Mouse (Mus musculus) embryonic facial prominence, embryonic 11.5 days (tissue): ENCODE measurements around the gene Gsdma. TPM values are rescaled to one million over a fixed set of nuclear protein-coding genes. Genes with fewer than 3 reads are reported as not detected.

ENCODE experiments used
- ATAC-seq: fragments of 200-750 bp; cut with Nextera tagmentation; replicated peaks from 2 replicates; pipeline ENCODE4 v1.8.0; 2017; ENCODE audit warnings: low read depth; ENCODE audit not compliant: insufficient number of reproducible peaks, low FRiP score, low TSS enrichment
- DNase-seq: peaks from one replicate; pipeline ENCODE4 v3.0.0-alpha.2; 2015; ENCODE audit warnings: low spot score
- H3K27ac ChIP-seq: fragments of 300-500 bp; sonication (generic); replicated peaks from 2 replicates; pipeline ENCODE4 v1.5.1; 2014; ENCODE audit warnings: mild to moderate bottlenecking, low read depth, low read length, control low read depth
- H3K27me3 ChIP-seq: fragments of 300-500 bp; sonication (generic); 2 replicates; pipeline ENCODE4 v1.6.1; 2014; ENCODE audit warnings: mild to moderate bottlenecking, low read length, moderate library complexity, mixed read lengths; ENCODE audit not compliant: control insufficient read depth, insufficient read depth
- H3K36me3 ChIP-seq: fragments of 300-500 bp; sonication (generic); replicated peaks from 2 replicates; pipeline ENCODE4 v1.6.1; 2014; ENCODE audit warnings: low read depth, mild to moderate bottlenecking, low read length, moderate library complexity, mixed read lengths; ENCODE audit not compliant: control insufficient read depth, insufficient read depth
- H3K4me1 ChIP-seq: fragments of 300-500 bp; sonication (generic); 2 replicates; pipeline ENCODE4 v1.6.1; 2014; ENCODE audit warnings: low read length, mixed read lengths; ENCODE audit not compliant: control insufficient read depth, insufficient read depth
- H3K4me2 ChIP-seq: fragments of 300-500 bp; sonication (generic); 2 replicates; pipeline ENCODE4 v1.6.1; 2014; ENCODE audit warnings: low read depth, mild to moderate bottlenecking, control low read depth, low read length, moderate library complexity
- H3K4me3 ChIP-seq: fragments of 300-500 bp; sonication (generic); 2 replicates; pipeline ENCODE4 v1.5.1; 2014; ENCODE audit warnings: low read depth, low read length, control low read depth
- H3K9ac ChIP-seq: fragments of 300-500 bp; sonication (generic); replicated peaks from 2 replicates; pipeline ENCODE4 v1.6.1; 2014; ENCODE audit warnings: mild to moderate bottlenecking, control low read depth, low read length
- H3K9me3 ChIP-seq: fragments of 300-500 bp; sonication (generic); replicated peaks from 2 replicates; pipeline ENCODE4 v1.6.1; 2016; ENCODE audit warnings: mild to moderate bottlenecking, low read length, inconsistent platforms, mixed read lengths; ENCODE audit not compliant: control insufficient read depth
- WGBS: fragments of 180-500 bp; shearing (Covaris S2); extraction: QIAGEN DNeasy Blood & Tissue Kit; methylation state at CpG from one replicate; pipeline ENCODE4 v1.1.7; 2014; 5-methylcytosine and 5-hydroxymethylcytosine counted together
- polyA plus RNA-seq: library from polyadenylated mRNA; unstranded; fragments of >200 nt; fragmentation: Nextera tagmentation; extraction: Ambion mirVana; gene quantifications from 2 replicates; pipeline ENCODE4 v1.2.1, GENCODE M21; 2014

Gsdma gene
- polyA plus RNA-seq, 1 experiment from 2014 or later, result 0.07 TPM

DNA sequence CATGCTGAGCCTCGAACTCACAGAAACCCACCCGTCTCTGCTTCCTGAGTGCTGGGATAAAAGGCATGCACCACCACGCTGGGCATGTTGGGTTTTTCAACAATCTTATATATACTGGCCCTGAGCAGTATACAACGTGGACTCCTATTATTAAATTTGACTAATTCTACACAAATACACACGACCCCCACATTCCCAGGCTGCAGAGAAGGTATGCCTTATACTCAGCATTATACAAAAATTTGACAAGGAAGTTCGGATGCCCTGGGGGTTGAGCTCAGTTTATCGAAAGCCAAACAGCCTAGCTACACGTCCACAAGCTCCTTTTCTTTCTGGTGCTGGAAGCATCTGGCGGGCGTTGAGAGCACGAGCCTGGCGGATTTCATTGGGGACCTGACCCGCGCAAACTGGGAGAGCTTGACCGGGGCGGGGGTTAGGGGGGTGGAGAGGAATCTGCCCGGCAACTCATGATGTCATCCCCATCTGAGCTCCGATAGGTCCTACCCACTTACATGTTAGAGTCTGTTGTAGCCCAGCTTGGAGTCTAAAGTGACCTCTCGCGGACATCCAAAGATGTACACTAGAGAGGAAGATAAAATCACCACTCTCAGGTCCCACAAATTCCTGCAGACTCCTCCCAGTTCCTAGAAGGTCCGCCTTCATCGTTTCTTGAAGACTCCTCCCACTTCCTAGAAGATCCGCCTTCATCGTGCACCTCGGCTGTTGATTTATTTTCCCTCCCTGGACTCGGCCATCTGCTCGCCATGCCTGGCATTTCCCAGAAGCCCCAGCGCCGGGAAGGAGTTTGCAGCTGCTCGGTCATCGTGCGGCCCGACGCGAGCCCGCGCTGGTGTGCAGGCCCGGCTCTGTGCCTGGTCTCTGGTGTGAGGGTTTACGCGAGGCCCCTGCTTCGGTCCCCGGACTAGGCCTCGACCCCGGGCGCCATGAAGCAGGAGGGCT lies 17.9 kb downstream of the Gsdma start, which contains the start of gene Psmd3:
Gene Psmd3, plus strand, starts transcription at position 769 of the 960 bp plus-strand sequence.
- Histone ChIP-seq H3K4me2 (peak within 1 kb of the TSS; percentile 77), H3K4me1 (no peaks in the 10 kb centered on the region), H3K9me3 (no peaks in the 10 kb centered on the region), H3K27me3 (no peaks in the 10 kb centered on the region), H3K4me3 (peak within 1 kb of the TSS; percentile 100), H3K27ac (0 out of 2 replicates have a peak within 1 kb of the TSS, but pooled peaks have one; percentile 28), H3K36me3 (no peaks in the 10 kb centered on the region; the same call in 1 of the 2 replicates), H3K9ac (peak within 1 kb of the TSS; percentile 96)
- peak; percentile 97 for DNase-seq
- WGBS, result 5% methylated on average over 45 of the region's 45 CpGs
- ATAC-seq, result peak; percentile 95

DNA sequence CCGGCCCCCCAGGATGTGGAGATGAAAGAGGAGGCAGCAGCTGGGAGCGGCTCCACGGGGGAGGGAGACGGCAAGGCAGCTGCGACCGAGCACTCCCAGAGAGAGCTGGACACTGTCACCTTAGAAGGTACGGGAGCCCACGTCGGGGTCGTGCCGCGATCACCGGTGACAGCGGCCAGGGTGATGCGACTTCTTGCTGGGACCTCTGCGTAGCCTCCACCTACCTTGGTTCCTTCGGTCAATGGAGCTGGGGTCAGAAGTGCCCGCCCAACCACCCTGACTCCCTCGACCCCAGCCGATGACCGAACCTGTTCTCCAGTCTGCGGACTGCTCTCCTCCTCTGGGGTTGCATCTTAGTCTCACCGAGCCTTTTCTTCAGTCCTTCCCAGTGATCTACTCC lies 18.7 kb downstream of the Gsdma start:
- Histone ChIP-seq H3K9ac (peak overlapping the region; percentile 96), H3K27ac (0 out of 2 replicates have a peak overlapping the region, but pooled peaks have one; percentile 9), H3K27me3 (no peaks in the 10 kb centered on the region), H3K4me2 (peak overlapping the region; percentile 77), H3K4me1 (no peaks in the 10 kb centered on the region), H3K36me3 (no peaks in the 10 kb centered on the region; the same call in none of the 2 replicates), H3K4me3 (peak overlapping the region; percentile 100), H3K9me3 (no peaks in the 10 kb centered on the region)
- WGBS, result 0% methylated on average over 19 of the region's 23 CpGs
- no peak for DNase-seq
- ATAC-seq, result no peak; the same call in 1 of the 2 replicates

DNA sequence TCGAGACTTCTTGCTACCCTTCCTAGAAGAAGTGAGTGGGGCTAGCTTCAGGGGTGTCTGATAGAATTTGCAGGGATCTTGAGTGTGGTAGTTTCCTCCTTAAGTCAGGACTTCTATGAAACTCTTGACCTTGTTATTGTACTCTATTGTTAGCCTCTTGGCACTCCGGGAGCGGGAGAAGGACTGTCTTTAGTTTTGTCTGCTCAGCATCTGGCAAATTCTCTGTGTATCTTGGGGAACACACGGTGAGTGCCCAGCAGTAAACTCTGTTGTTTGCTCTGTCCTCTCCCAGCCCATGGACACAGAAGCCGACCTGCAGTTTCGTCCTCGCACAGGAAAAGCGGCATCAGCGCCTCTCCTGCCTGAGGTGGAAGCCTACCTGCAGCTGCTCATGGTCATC lies 21.5 kb downstream of the Gsdma start:
- WGBS, result 96% methylated on average over 9 of the region's 9 CpGs
- peaks cover 13% of the 10 kb centered on the region for H3K36me3 ChIP-seq
- no peak for DNase-seq
- no peak overlapping the region for H3K4me2 ChIP-seq
- no peak overlapping the region for H3K27ac ChIP-seq
- ATAC-seq, result no peak
- no peaks in the 10 kb centered on the region for H3K27me3 ChIP-seq
- no peaks in the 10 kb centered on the region for H3K9me3 ChIP-seq
- no peaks in the 10 kb centered on the region for H3K4me1 ChIP-seq
- H3K4me3 ChIP-seq, result no peak overlapping the region
- H3K9ac ChIP-seq, result no peak overlapping the region

DNA sequence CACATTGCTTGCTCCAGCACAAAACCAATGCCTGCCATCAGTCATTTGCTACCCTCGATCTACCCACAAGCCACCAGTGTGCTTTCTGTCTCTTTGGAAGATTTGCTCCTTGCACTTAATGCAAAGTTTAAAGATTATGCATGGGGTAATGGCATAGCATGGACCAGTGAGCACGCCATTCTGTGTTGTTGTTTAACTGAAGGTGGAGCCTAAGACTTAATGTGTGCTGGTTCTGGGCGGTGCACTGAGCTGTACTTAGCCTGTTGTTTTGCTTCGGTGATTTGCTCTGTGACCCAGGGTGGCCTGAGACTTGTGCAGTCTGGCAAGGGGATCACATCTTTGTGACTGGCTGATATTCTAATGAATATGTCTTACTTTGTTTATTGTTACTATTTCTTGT lies 22.8 kb downstream of the Gsdma start:
- 86% methylated on average over 4 of the region's 4 CpGs for WGBS
- ATAC-seq (no peak), DNase-seq (no peak)
- Histone ChIP-seq H3K4me2 (no peak overlapping the region), H3K27ac (no peak overlapping the region), H3K36me3 (peaks cover 17% of the 10 kb centered on the region), H3K9me3 (no peaks in the 10 kb centered on the region), H3K4me3 (no peak overlapping the region), H3K4me1 (no peaks in the 10 kb centered on the region), H3K9ac (no peak overlapping the region), H3K27me3 (no peaks in the 10 kb centered on the region)

DNA sequence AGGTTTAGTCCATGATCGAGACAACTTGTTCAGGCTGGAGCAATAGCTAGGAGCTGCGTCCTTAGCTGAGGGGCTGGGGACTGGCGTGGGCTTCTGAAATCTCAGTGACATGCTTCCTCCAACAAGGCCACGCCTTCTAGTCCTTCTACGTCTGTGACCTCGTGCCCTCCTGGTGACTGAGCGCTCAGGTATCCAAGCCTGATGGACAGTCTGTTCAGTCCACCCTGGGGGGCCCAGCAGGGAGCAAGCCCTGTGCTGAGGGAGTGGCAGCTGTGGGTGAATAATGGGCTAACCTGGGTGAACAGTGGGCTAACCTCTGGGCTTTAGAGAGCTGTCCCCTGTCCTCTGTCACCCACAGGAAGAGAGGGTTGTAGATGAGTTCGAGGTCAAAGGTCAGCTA lies 23.9 kb downstream of the Gsdma start:
- H3K4me2 ChIP-seq, result no peak overlapping the region
- no peak overlapping the region for H3K4me3 ChIP-seq
- H3K4me1 ChIP-seq, result no peaks in the 10 kb centered on the region
- peaks cover 19% of the 10 kb centered on the region for H3K36me3 ChIP-seq
- H3K27ac ChIP-seq, result no peak overlapping the region
- no peaks in the 10 kb centered on the region for H3K27me3 ChIP-seq
- H3K9ac ChIP-seq, result no peak overlapping the region
- DNase-seq, result no peak
- no peaks in the 10 kb centered on the region for H3K9me3 ChIP-seq
- 88% methylated on average over 8 of the region's 8 CpGs for WGBS
- ATAC-seq, result no peak

DNA sequence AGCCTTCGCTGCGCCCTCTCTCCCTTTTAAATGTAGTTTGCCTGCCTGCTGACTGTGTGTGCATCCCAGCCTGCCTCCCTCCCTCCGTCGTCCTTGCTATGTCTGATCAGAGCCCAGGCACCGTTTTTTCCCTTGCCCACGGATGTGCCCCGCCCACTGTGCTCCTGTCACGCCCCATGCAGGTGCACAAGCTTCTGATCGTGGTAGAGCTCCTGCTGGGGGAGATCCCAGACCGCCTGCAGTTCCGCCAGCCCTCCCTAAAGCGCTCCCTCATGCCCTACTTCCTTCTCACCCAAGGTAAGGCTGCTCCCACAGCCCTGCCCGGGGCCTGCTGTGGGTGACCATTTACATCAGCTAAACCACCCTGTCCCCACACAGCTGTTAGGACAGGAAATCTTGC lies 29.1 kb downstream of the Gsdma start:
- Histone ChIP-seq H3K9me3 (no peaks in the 10 kb centered on the region), H3K4me3 (no peak overlapping the region), H3K4me2 (no peak overlapping the region), H3K4me1 (no peaks in the 10 kb centered on the region), H3K9ac (no peak overlapping the region), H3K36me3 (peaks cover 25% of the 10 kb centered on the region), H3K27me3 (no peaks in the 10 kb centered on the region), H3K27ac (no peak overlapping the region)
- DNase-seq, result no peak
- 83% methylated on average over 13 of the region's 13 CpGs for WGBS
- no peak for ATAC-seq

DNA sequence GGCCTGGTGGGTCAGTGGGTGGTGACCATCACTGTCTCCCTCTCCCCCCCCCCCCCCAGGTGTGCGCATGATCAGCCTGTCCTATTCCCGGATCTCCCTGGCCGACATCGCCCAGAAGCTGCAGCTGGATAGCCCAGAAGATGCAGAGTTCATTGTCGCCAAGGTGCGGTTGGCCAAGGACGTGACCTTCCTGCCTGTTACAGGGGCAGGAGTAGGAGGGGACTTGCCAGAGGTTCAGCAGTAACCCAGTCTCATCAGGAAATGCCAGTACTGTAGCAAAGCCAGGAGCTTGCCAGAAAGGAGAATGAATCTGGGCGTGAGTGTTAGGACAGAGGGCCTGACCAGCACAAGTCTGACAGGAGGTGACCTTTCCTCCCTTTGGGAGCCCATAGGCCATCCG lies 29.6 kb downstream of the Gsdma start:
- H3K36me3 ChIP-seq, result peaks cover 23% of the 10 kb centered on the region
- DNase-seq, result no peak

DNA sequence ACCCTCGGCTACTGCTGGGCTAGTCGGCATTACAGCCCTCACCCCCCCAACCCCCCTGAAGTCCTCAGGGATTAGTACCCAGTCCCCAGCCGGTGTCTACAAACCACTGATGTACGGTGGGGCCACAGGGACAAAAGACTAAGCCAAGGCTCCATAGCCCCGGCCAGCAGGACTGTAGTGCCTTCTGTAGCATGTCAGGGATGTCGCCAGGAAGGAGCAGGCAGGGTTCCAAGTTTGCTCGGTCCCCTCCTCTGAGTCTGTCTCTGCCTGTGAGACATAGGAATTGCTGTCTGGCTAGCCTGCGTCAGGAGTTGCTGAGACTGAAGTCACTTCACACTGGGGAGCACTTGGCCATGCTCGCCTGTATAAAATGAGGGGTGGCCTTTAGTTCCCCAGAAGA lies 30.1 kb downstream of the Gsdma start:
- ATAC-seq, result no peak
- WGBS, result 89% methylated on average over 9 of the region's 9 CpGs
- DNase-seq, result no peak
- Histone ChIP-seq H3K27me3 (no peaks in the 10 kb centered on the region), H3K9ac (no peak overlapping the region), H3K9me3 (no peaks in the 10 kb centered on the region), H3K4me2 (no peak overlapping the region; the same call in 1 of the 2 replicates), H3K36me3 (peaks cover 23% of the 10 kb centered on the region), H3K4me3 (no peak overlapping the region), H3K4me1 (no peaks in the 10 kb centered on the region), H3K27ac (no peak overlapping the region)

More for the DNA sequence above, 29.6 kb downstream of the Gsdma start:
- no peak for ATAC-seq
- Histone ChIP-seq H3K27me3 (no peaks in the 10 kb centered on the region), H3K4me3 (no peak overlapping the region), H3K27ac (no peak overlapping the region), H3K9me3 (no peaks in the 10 kb centered on the region), H3K4me1 (no peaks in the 10 kb centered on the region), H3K9ac (no peak overlapping the region), H3K4me2 (no peak overlapping the region)
- 93% methylated on average over 8 of the region's 9 CpGs for WGBS
